Mouse (Mus musculus): Measurements from ENCODE around the gene Snx15. TPM values are rescaled to one million over a fixed set of nuclear protein-coding genes. Genes with fewer than 3 reads are reported as not detected.

The Snx15 gene
- polyA plus RNA-seq, 1 experiment from 2014 or later = 36.2 TPM

DNA sequence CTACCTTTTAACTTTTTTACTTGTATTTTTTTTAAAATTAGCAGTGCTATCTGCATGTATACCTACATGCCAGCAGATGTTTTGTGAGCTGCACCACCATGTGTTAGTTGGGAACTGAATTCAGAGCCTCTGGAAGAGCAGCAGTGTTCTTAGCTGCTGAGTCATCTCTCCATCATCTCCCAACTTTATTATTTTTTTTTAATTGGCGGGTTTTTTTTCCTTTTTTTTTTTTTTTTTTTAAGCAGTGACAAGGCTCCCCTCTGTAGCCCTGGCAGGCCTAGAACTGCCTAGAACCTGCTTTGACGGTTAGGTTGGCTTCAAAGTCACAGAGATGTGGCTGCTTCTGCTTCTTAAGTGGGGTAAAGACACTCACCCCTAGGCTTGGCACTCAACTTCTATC, 3.2 kb downstream of the Snx15 start:
- H3K4me1 ChIP-seq (ENCODE audit: insufficient read depth, low read length) = peaks cover 9% of the 10 kb centered on the region; the same call in 1 of the 2 replicates
- H3K4me3 ChIP-seq (ENCODE audit: low read length) = no peak overlapping the region
- no peaks in the 10 kb centered on the region for H3K9me3 ChIP-seq (ENCODE audit: low read length)
- no peak overlapping the region for H3K9ac ChIP-seq (replicated peaks; ENCODE audit: low read length)
- H3K36me3 ChIP-seq (ENCODE audit: insufficient read depth, low read length) = no peaks in the 10 kb centered on the region
- ATAC-seq (ENCODE audit: low FRiP score, low TSS enrichment) = no peak
- H3K27me3 ChIP-seq (ENCODE audit: insufficient read depth, low read length) = no peaks in the 10 kb centered on the region
- H3K4me2 ChIP-seq (replicated peaks; ENCODE audit: low read depth, low read length) = no peak overlapping the region
- no peak overlapping the region for H3K27ac ChIP-seq (ENCODE audit: low read length)
- WGBS = 81% methylated on average over 2 of the region's 2 CpGs

DNA sequence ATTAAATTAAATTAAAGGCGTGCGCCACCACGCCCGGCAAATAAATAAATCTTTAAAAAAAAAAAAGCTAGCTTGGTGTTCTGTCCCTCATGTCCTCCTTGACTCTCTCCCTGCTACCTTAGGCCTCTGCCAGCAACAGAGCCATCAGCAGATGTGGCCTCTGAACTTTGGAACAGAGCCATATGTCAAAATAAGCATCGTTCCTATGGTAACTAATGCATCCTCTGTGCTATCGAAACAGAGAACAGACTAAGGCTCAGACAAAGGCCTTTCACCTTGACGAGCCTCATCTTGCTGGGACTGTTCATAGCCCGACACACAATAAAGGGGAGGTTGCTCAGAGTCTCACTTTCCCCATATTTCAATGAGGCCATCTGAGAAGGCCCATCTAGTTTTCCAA, 4.8 kb downstream of the Snx15 start:
- no peak overlapping the region for H3K9ac ChIP-seq (replicated peaks; ENCODE audit: low read length)
- H3K27ac ChIP-seq (ENCODE audit: low read length) = no peak overlapping the region
- H3K9me3 ChIP-seq (ENCODE audit: low read length) = no peaks in the 10 kb centered on the region
- WGBS = 71% methylated on average over 8 of the region's 8 CpGs
- H3K36me3 ChIP-seq (ENCODE audit: insufficient read depth, low read length) = no peaks in the 10 kb centered on the region
- H3K4me1 ChIP-seq (ENCODE audit: insufficient read depth, low read length) = peaks cover 9% of the 10 kb centered on the region; the same call in 1 of the 2 replicates
- H3K4me3 ChIP-seq (ENCODE audit: low read length) = no peak overlapping the region
- ATAC-seq (ENCODE audit: low FRiP score, low TSS enrichment) = no peak
- H3K4me2 ChIP-seq (replicated peaks; ENCODE audit: low read depth, low read length) = no peak overlapping the region
- H3K27me3 ChIP-seq (ENCODE audit: insufficient read depth, low read length) = no peaks in the 10 kb centered on the region

DNA sequence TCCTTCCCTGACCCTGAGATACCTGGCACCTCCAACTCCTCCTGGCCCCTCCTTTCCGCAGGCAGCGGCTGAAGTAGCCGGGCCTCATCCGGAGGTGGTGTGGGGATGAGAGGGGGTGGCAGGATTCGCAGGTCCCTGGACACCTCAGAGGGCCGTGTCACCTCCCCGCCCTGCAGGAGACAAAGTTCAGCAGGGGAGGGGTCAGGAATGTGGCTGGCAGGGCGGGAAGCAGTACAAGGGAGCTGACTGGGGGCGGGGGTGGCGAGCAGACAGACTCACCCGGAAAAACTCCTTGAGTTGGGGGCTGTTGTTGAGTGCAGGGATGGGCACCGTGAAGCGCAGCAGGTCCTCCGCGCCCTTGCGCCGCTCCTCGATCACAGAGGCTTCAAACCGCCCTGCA, 6.3 kb downstream of the Snx15 start:
- WGBS = 26% methylated on average over 19 of the region's 19 CpGs
- Histone ChIP-seq H3K9me3 (ENCODE audit: low read length) (no peaks in the 10 kb centered on the region), H3K4me2 (replicated peaks; ENCODE audit: low read depth, low read length) (no peak overlapping the region), H3K4me3 (ENCODE audit: low read length) (no peak overlapping the region), H3K27me3 (ENCODE audit: insufficient read depth, low read length) (no peaks in the 10 kb centered on the region), H3K9ac (replicated peaks; ENCODE audit: low read length) (no peak overlapping the region), H3K27ac (ENCODE audit: low read length) (no peak overlapping the region), H3K4me1 (ENCODE audit: insufficient read depth, low read length) (peaks cover 13% of the 10 kb centered on the region), H3K36me3 (ENCODE audit: insufficient read depth, low read length) (no peaks in the 10 kb centered on the region)
- ATAC-seq (ENCODE audit: low FRiP score, low TSS enrichment) = no peak

DNA sequence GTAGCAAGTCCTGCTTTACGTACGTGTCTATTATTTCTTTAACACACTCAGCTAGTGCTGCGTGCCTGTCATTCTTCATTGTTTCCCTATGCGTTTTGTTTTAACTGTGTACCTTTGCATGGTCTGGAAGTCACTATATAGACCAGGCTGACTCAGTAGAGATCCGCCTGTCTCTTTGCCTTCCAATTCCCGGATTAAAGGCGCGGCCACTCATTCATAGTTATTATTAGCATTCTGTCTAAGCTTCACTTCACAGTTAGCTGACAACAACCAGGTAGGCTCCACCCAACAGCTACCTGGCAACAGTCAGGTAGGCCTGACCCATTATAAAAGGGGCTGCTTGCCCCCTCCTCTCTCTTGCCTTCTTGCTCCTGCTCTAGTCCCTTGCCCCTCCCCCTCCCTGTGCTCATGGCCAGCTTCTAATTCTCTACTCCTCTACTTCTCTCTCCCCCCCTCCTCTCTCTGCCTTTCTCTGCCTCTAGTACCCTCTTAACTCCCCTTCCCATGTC, 9.4 kb downstream of the Snx15 start:
- Histone ChIP-seq H3K27me3 (ENCODE audit: insufficient read depth, low read length) (no peaks in the 10 kb centered on the region), H3K9me3 (ENCODE audit: low read length) (no peaks in the 10 kb centered on the region), H3K27ac (ENCODE audit: low read length) (peak overlapping the region; percentile 98), H3K4me3 (ENCODE audit: low read length) (peak overlapping the region; percentile 82), H3K4me1 (ENCODE audit: insufficient read depth, low read length) (peaks cover 16% of the 10 kb centered on the region), H3K4me2 (replicated peaks; ENCODE audit: low read depth, low read length) (peak overlapping the region; percentile 79), H3K36me3 (ENCODE audit: insufficient read depth, low read length) (peaks cover 17% of the 10 kb centered on the region), H3K9ac (replicated peaks; ENCODE audit: low read length) (peak overlapping the region; percentile 87)
- peak; percentile 49; the same call in 1 of the 2 replicates for ATAC-seq (ENCODE audit: low FRiP score, low TSS enrichment)
- WGBS = 1% methylated on average over 8 of the region's 8 CpGs

DNA sequence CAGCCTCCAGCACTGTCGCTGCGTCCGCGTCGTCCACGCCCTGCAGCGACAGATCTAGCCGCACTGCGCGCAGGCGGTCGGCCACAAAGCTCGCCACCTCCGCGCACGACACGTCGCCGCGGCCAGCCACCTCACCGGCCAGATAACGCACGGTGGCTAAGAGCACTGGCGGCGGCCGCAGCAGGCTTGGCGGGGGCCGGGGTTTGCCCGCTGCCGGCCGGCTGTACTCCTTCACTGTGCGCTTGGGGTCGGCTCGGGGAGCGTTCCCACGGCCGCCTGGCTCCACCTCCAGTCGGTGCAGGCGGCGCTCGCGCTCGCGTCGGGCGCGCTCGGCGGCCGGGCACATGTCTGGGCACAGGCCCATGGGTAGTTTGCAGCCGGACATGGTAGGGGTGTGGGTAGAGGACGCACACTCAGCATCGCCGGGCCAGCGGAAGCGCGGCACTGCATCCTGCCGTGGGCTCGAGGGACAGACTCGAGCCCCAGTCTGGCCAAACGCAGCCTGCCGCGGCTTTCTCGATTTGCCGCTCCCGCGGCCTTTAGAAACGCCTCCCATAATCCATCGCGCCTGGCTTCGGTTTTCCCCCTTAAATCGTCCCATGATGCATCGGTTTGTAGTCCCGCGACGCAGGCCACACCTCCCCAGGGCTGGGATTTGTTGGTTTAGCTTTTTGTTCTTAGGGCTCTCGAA, 10.0 kb downstream of the Snx15 start, which contains the start of gene Sac3d1:
TSS of gene Sac3d1 (minus strand) at position 665 of the 691 bp plus-strand sequence.
- H3K4me3 ChIP-seq (ENCODE audit: low read length) = peak within 1 kb of the TSS; percentile 82
- no peaks in the 10 kb centered on the region for H3K9me3 ChIP-seq (ENCODE audit: low read length)
- peak within 1 kb of the TSS; percentile 79 for H3K4me2 ChIP-seq (replicated peaks; ENCODE audit: low read depth, low read length)
- H3K4me1 ChIP-seq (ENCODE audit: insufficient read depth, low read length) = peaks cover 16% of the 10 kb centered on the region
- peak within 1 kb of the TSS; percentile 87 for H3K9ac ChIP-seq (replicated peaks; ENCODE audit: low read length)
- peaks cover 17% of the 10 kb centered on the region for H3K36me3 ChIP-seq (ENCODE audit: insufficient read depth, low read length)
- H3K27ac ChIP-seq (ENCODE audit: low read length) = peak within 1 kb of the TSS; percentile 98
- ATAC-seq (ENCODE audit: low FRiP score, low TSS enrichment) = peak; percentile 84
- H3K27me3 ChIP-seq (ENCODE audit: insufficient read depth, low read length) = no peaks in the 10 kb centered on the region
- WGBS = under 1% methylated on average over 74 of the region's 77 CpGs

DNA sequence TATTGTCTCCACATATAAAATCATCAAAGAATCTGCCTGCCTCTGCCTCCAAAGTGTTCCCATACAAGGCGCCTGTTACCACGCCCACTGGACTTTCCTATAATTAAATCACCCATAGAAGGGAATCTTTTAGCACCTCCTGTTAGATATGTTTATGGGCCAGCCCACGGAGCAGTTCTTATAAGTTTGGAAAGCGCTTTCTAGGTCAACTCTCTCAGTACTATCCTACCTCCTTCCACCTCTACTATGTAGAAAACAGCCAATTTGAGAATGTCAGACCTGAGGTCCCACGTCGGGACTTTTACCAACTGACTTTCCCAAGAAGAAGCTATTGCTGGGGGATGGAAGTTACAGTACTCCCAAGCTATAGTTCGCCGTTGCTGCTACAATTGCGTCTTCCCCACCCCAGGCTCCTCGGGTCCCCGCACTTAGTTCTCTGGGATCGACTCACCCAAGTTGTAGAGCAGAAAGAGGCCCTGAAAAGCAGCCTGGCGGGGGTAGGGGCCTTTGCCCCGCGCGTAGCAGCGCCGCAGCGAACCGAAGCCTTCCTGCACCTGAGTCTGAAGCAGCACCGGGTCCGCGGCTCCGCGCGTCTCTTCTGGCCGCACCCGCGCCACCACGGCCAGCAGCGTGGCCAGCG, 10.6 kb downstream of the Snx15 start:
- 5% methylated on average over 32 of the region's 32 CpGs for WGBS
- Histone ChIP-seq H3K4me2 (replicated peaks; ENCODE audit: low read depth, low read length) (peak overlapping the region; percentile 79), H3K4me1 (ENCODE audit: insufficient read depth, low read length) (peaks cover 16% of the 10 kb centered on the region), H3K36me3 (ENCODE audit: insufficient read depth, low read length) (peaks cover 17% of the 10 kb centered on the region), H3K27ac (ENCODE audit: low read length) (peak overlapping the region; percentile 98), H3K9me3 (ENCODE audit: low read length) (no peaks in the 10 kb centered on the region), H3K9ac (replicated peaks; ENCODE audit: low read length) (peak overlapping the region; percentile 87), H3K27me3 (ENCODE audit: insufficient read depth, low read length) (no peaks in the 10 kb centered on the region), H3K4me3 (ENCODE audit: low read length) (peak overlapping the region; percentile 82)
- ATAC-seq (ENCODE audit: low FRiP score, low TSS enrichment) = no peak; the same call in none of the 2 replicates

DNA sequence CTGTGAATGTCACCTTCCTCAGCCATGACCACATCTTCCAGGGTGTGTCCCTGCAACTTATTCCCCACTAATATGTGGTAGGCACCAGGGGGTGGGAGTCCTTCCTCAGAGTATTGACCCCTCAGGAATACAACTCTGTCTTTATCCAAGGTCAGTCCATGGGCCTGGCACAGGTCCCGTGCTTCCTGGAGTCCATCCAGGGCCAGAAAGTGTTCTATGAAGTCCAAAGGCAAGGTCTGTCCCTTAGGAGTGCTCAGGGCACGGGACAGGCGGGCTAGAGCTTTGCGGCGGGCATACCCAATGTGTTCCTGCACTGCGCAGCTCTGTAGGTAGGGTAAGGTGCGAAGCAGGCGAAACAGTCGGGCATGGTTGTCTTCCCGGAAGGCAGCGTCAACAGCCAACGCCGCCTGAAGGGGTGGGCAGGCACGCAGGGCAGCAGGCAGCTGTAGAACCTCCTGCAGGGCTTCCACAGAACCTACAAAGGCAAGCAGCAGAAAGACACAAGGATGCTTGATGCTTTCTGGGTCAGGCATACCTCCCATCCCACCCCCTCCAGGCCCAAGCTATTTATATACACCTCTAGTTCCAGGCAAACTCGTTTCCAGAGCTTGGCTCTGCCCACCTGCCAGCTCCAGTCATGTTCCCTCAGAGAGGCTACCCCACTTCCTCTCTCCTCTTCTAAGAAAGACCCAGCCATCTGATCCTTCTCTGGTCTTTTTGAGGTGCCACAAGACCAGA, 11.8 kb downstream of the Snx15 start:
- no peak for ATAC-seq (ENCODE audit: low FRiP score, low TSS enrichment)
- Histone ChIP-seq H3K27me3 (ENCODE audit: insufficient read depth, low read length) (no peaks in the 10 kb centered on the region), H3K4me3 (ENCODE audit: low read length) (no peak overlapping the region), H3K9ac (replicated peaks; ENCODE audit: low read length) (no peak overlapping the region), H3K36me3 (ENCODE audit: insufficient read depth, low read length) (peaks cover 17% of the 10 kb centered on the region), H3K4me2 (replicated peaks; ENCODE audit: low read depth, low read length) (peak overlapping the region; percentile 79; the same call in 1 of the 2 replicates), H3K4me1 (ENCODE audit: insufficient read depth, low read length) (peaks cover 12% of the 10 kb centered on the region), H3K27ac (ENCODE audit: low read length) (no peak overlapping the region), H3K9me3 (ENCODE audit: low read length) (no peaks in the 10 kb centered on the region)
- 92% methylated on average over 15 of the region's 15 CpGs for WGBS

DNA sequence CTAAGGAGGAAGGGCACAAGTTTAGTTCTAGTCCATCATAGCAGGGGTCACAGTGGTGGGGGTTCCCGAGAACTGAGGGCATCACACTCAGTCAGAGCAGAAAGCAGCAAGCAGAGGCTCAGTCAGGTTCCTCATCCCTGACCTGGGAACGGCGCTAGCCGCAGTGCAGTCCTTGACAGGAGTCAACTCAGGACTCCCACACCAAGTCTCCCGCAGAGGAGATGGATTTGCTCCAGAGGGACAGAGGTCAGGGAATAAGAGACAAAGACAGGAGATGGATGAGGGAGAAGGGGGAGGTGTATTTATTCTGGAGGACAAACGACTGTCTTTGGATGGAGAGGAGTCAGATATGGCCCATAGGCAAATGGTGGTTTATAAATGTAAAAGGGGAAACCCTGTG, 15.0 kb downstream of the Snx15 start:
- no peak overlapping the region for H3K27ac ChIP-seq (ENCODE audit: low read length)
- peaks cover 17% of the 10 kb centered on the region for H3K36me3 ChIP-seq (ENCODE audit: insufficient read depth, low read length)
- 31% methylated on average over 6 of the region's 6 CpGs for WGBS
- H3K4me3 ChIP-seq (ENCODE audit: low read length) = no peak overlapping the region
- no peaks in the 10 kb centered on the region for H3K27me3 ChIP-seq (ENCODE audit: insufficient read depth, low read length)
- peaks cover 9% of the 10 kb centered on the region for H3K4me1 ChIP-seq (ENCODE audit: insufficient read depth, low read length)
- H3K9me3 ChIP-seq (ENCODE audit: low read length) = no peaks in the 10 kb centered on the region
- ATAC-seq (ENCODE audit: low FRiP score, low TSS enrichment) = no peak
- H3K4me2 ChIP-seq (replicated peaks; ENCODE audit: low read depth, low read length) = no peak overlapping the region
- no peak overlapping the region for H3K9ac ChIP-seq (replicated peaks; ENCODE audit: low read length)

DNA sequence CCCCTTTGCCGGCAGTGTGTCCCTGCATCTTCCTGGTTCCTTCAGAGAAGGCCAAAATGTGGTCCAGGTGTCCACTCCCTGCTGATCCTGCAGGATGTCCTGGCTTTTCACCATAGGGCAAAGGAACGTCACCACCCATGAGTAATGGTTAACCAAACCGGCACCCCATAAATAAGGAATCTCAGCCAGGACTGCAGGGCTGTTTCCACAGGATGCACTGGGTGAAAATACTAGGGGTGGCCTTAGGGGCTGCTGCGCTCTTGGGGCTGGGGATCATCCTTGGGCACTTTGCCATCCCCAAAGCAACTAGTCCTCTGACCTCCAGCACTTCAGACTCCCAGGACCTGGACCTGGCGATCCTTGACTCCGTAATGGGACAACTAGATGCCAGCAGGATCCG, 22.5 kb downstream of the Snx15 start, which contains the start of gene Naaladl1:
TSS of gene Naaladl1 (plus strand) at position 197 of the 400 bp plus-strand sequence.
- Histone ChIP-seq H3K27ac (ENCODE audit: low read length) (no peak within 1 kb of the TSS), H3K4me2 (replicated peaks; ENCODE audit: low read depth, low read length) (no peak within 1 kb of the TSS), H3K9ac (replicated peaks; ENCODE audit: low read length) (no peak within 1 kb of the TSS), H3K4me3 (ENCODE audit: low read length) (no peak within 1 kb of the TSS), H3K9me3 (ENCODE audit: low read length) (no peaks in the 10 kb centered on the region), H3K4me1 (ENCODE audit: insufficient read depth, low read length) (no peaks in the 10 kb centered on the region), H3K27me3 (ENCODE audit: insufficient read depth, low read length) (no peaks in the 10 kb centered on the region), H3K36me3 (ENCODE audit: insufficient read depth, low read length) (no peaks in the 10 kb centered on the region)
- 87% methylated on average over 7 of the region's 7 CpGs for WGBS
- ATAC-seq (ENCODE audit: low FRiP score, low TSS enrichment) = no peak
